Mouse (Mus musculus): ENCODE measurements around the gene Mkrn2. TPM values are rescaled to one million over a fixed set of nuclear protein-coding genes. Genes with fewer than 3 reads are reported as not detected.

Mkrn2 gene
- polyA plus RNA-seq, 1 experiment, result 14.8 TPM

DNA sequence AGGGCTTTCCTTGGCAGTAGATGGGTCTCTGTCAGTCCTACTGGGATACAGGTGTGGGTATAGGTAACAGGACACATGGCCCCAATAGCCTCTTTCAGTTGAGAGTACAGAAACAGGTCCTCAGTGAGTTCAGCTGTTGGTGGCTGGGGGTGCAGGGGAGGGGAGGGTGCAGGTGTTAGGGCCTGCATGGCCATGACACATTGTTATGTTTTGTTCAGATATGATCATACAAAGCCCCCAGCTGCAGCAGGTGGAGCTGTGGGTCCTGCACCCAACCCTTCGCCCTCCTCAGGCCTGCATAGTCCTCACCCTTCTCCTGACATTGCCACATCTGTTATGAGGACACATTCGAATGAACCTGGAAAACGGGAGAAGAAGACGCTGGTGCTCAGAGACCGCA lies 8.6 kb downstream of the Mkrn2 start:
- Histone ChIP-seq H3K36me3 (ENCODE audit: control insufficient read depth, insufficient read depth) (peaks cover 40% of the 10 kb centered on the region), H3ac (ENCODE audit: control insufficient read depth, insufficient read length, low read depth) (no peak overlapping the region), H3K79me3 (ENCODE audit: low read depth) (peaks cover 3% of the 10 kb centered on the region), H3K79me2 (ENCODE audit: control insufficient read depth, insufficient read depth) (peaks cover 26% of the 10 kb centered on the region), H3K27me3 (ENCODE audit: control insufficient read depth, insufficient read depth, insufficient read length) (no peaks in the 10 kb centered on the region), H3K4me3 (ENCODE audit: insufficient read depth, poor library complexity, severe bottlenecking) (no peak overlapping the region)
- TF ChIP-seq MYOD1 (IDR thresholded peaks at IDR 0.05; ENCODE audit: control insufficient read depth, insufficient read length, low read depth) (no peak), MAX (IDR thresholded peaks at IDR 0.05) (no peak), FOSL1 (IDR thresholded peaks at IDR 0.05; ENCODE audit: insufficient read depth, low read length, poor library complexity, severe bottlenecking) (no peak), CEBPB (IDR thresholded peaks at IDR 0.05; ENCODE audit: low read depth) (no peak), MYOG (IDR thresholded peaks at IDR 0.05; ENCODE audit: control insufficient read depth, extremely low read depth, insufficient read length) (no peak), USF1 (IDR thresholded peaks at IDR 0.05; ENCODE audit: low read depth) (no peak)

DNA sequence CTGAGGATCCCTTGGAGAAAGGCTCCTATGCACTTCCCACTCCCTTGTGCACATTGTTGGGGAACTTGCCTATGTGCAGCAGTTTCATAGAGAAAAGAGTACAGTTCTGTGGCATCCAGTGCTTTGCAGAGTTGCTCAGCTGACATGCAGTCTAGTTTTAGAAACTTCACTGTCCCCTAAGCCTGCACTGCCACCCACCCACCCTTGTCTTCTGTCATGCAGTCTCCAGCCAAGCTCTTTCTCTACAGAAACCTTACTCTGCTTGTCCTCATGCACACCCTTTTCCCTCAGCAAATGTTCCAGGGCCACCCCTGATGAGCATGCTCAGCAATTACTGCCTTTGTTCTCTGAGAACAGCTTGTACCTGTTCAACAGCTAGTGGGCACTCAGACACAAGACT lies 12.1 kb downstream of the Mkrn2 start:
- peaks cover 2% of the 10 kb centered on the region for H3K79me3 ChIP-seq (ENCODE audit: low read depth)
- peaks cover 74% of the 10 kb centered on the region for H3K36me3 ChIP-seq (ENCODE audit: control insufficient read depth, insufficient read depth)
- H3K4me3 ChIP-seq (ENCODE audit: insufficient read depth, poor library complexity, severe bottlenecking), result no peak overlapping the region
- no peak overlapping the region for H3ac ChIP-seq (ENCODE audit: control insufficient read depth, insufficient read length, low read depth)
- no peak for TF ChIP-seq CEBPB (IDR thresholded peaks at IDR 0.05; ENCODE audit: low read depth)
- TF ChIP-seq MYOD1 (IDR thresholded peaks at IDR 0.05; ENCODE audit: control insufficient read depth, insufficient read length, low read depth), result no peak
- no peak for TF ChIP-seq USF1 (IDR thresholded peaks at IDR 0.05; ENCODE audit: low read depth)
- no peak for TF ChIP-seq CTCF (IDR thresholded peaks at IDR 0.05; ENCODE audit: control insufficient read depth, insufficient read depth, insufficient read length)
- H3K79me2 ChIP-seq (ENCODE audit: control insufficient read depth, insufficient read depth), result no peaks in the 10 kb centered on the region
- no peaks in the 10 kb centered on the region for H3K27me3 ChIP-seq (ENCODE audit: control insufficient read depth, insufficient read depth, insufficient read length)

DNA sequence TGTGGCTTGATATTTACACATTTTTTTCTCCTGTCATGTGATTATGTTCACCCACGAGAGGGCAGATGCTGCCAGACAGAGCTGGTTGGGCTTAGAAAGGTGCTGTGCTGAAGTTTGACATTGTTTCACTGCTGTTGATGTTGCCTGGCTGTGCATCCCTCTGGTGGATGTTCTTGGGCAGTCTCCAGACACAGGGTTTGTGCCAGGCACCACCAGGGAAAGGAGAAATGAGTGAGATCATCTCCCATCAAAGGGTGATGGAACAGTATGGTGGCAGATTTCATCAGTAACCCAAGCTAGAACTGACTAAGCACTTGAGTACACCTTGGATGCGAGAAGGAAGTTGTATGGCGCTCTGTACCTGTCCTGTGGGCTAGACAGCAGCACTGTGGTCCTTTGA lies 14.3 kb downstream of the Mkrn2 start:
- Histone ChIP-seq H3ac (ENCODE audit: control insufficient read depth, insufficient read length, low read depth) (no peak overlapping the region), H3K79me3 (ENCODE audit: low read depth) (peaks cover 2% of the 10 kb centered on the region), H3K36me3 (ENCODE audit: control insufficient read depth, insufficient read depth) (peaks cover 85% of the 10 kb centered on the region), H3K79me2 (ENCODE audit: control insufficient read depth, insufficient read depth) (no peaks in the 10 kb centered on the region), H3K27me3 (ENCODE audit: control insufficient read depth, insufficient read depth, insufficient read length) (no peaks in the 10 kb centered on the region), H3K4me3 (ENCODE audit: insufficient read depth, poor library complexity, severe bottlenecking) (no peak overlapping the region)
- TF ChIP-seq CTCF (IDR thresholded peaks at IDR 0.05; ENCODE audit: control insufficient read depth, insufficient read depth, insufficient read length) (no peak), CEBPB (IDR thresholded peaks at IDR 0.05; ENCODE audit: low read depth) (no peak), MYOG (IDR thresholded peaks at IDR 0.05; ENCODE audit: control insufficient read depth, extremely low read depth, insufficient read length) (no peak), MYOD1 (IDR thresholded peaks at IDR 0.05; ENCODE audit: control insufficient read depth, insufficient read length, low read depth) (no peak), USF1 (IDR thresholded peaks at IDR 0.05; ENCODE audit: low read depth) (no peak), FOSL1 (IDR thresholded peaks at IDR 0.05; ENCODE audit: insufficient read depth, low read length, poor library complexity, severe bottlenecking) (no peak), MAX (IDR thresholded peaks at IDR 0.05) (no peak)

DNA sequence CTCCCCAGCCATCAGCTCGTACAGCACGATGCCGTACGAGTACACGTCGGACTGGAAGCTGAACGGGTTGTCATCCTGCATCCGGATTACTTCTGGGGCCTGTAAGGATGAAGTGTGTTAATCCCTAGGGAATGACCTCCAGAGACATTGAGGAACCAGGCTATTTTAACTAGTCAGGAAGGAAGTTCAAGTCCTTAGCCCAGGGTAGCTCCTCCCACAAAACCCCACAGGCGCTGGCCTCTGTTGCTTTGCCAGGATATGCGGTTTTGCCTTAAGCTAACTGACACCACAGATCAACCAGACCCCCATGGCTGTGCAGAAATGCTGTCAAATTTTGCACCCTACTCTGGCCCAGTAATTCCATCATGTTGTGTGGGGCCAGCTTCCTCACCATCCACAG lies 18.1 kb downstream of the Mkrn2 start:
- no peak for TF ChIP-seq USF1 (IDR thresholded peaks at IDR 0.05; ENCODE audit: low read depth)
- no peak for TF ChIP-seq CEBPB (IDR thresholded peaks at IDR 0.05; ENCODE audit: low read depth)
- no peak for TF ChIP-seq CTCF (IDR thresholded peaks at IDR 0.05; ENCODE audit: control insufficient read depth, insufficient read depth, insufficient read length)
- Histone ChIP-seq H3K79me3 (ENCODE audit: low read depth) (peaks cover 2% of the 10 kb centered on the region), H3K27me3 (ENCODE audit: control insufficient read depth, insufficient read depth, insufficient read length) (no peaks in the 10 kb centered on the region), H3K79me2 (ENCODE audit: control insufficient read depth, insufficient read depth) (no peaks in the 10 kb centered on the region), H3K4me3 (ENCODE audit: insufficient read depth, poor library complexity, severe bottlenecking) (no peak overlapping the region), H3K36me3 (ENCODE audit: control insufficient read depth, insufficient read depth) (peaks cover 94% of the 10 kb centered on the region), H3ac (ENCODE audit: control insufficient read depth, insufficient read length, low read depth) (no peak overlapping the region)

DNA sequence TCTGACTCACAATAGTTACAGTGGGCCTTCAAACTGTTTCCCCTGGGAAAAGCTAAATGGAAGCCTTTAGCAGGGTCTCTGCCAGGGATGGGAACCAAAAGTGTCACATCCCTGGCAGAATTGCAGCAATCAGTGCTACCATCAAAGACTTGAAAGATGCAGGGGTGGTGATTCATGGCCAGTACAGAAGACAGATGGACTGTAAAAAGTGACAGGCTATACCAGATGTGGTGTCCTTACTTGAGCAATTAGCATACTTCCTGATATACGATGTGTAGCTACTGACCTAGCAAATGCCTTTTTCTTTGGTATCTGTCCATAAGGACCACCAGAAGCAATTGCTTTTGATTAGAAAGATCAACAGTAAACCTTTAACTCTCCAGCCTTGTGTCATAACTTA lies 19.2 kb downstream of the Mkrn2 start:
- H3ac ChIP-seq (ENCODE audit: control insufficient read depth, insufficient read length, low read depth), result no peak overlapping the region
- H3K4me3 ChIP-seq (ENCODE audit: insufficient read depth, poor library complexity, severe bottlenecking), result no peak overlapping the region
- H3K27me3 ChIP-seq (ENCODE audit: control insufficient read depth, insufficient read depth, insufficient read length), result no peaks in the 10 kb centered on the region
- H3K79me3 ChIP-seq (ENCODE audit: low read depth), result peaks cover 2% of the 10 kb centered on the region
- TF ChIP-seq MYOD1 (IDR thresholded peaks at IDR 0.05; ENCODE audit: control insufficient read depth, insufficient read length, low read depth) (peak; percentile 83), USF1 (IDR thresholded peaks at IDR 0.05; ENCODE audit: low read depth) (no peak), FOSL1 (IDR thresholded peaks at IDR 0.05; ENCODE audit: insufficient read depth, low read length, poor library complexity, severe bottlenecking) (no peak)
- H3K79me2 ChIP-seq (ENCODE audit: control insufficient read depth, insufficient read depth), result no peaks in the 10 kb centered on the region
- H3K36me3 ChIP-seq (ENCODE audit: control insufficient read depth, insufficient read depth), result peaks cover 94% of the 10 kb centered on the region

DNA sequence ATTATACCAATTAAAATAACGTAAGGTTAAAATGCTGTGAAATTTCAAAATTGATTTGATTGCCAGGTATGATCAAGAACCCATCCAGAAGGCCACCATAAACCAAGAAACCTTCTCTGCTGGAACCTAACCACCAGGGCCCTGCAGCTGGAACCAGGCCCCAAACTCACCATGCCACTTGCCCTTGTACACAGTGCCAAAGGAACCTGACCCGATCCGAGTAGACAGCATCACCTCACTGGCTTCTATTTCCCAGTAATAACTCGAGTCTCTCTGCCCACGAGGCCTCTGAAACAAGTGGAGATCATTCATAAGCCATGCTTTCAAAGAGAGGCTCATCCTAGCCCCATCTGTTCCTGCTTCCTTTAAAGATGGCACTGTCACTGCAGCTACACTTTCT lies 24.4 kb downstream of the Mkrn2 start:
- TF ChIP-seq MYOG (IDR thresholded peaks at IDR 0.05; ENCODE audit: control insufficient read depth, extremely low read depth, insufficient read length) (no peak), MAX (IDR thresholded peaks at IDR 0.05) (no peak), CTCF (IDR thresholded peaks at IDR 0.05; ENCODE audit: control insufficient read depth, insufficient read depth, insufficient read length) (no peak), MYOD1 (IDR thresholded peaks at IDR 0.05; ENCODE audit: control insufficient read depth, insufficient read length, low read depth) (no peak)
- Histone ChIP-seq H3K36me3 (ENCODE audit: control insufficient read depth, insufficient read depth) (peaks cover 81% of the 10 kb centered on the region), H3K27me3 (ENCODE audit: control insufficient read depth, insufficient read depth, insufficient read length) (no peaks in the 10 kb centered on the region)

More for the DNA sequence above, 24.4 kb downstream of the Mkrn2 start:
- Histone ChIP-seq H3K79me2 (ENCODE audit: control insufficient read depth, insufficient read depth) (no peaks in the 10 kb centered on the region), H3ac (ENCODE audit: control insufficient read depth, insufficient read length, low read depth) (no peak overlapping the region), H3K4me3 (ENCODE audit: insufficient read depth, poor library complexity, severe bottlenecking) (no peak overlapping the region), H3K79me3 (ENCODE audit: low read depth) (no peaks in the 10 kb centered on the region)
